Mouse (Mus musculus): Measurements from ENCODE around the gene Gast. TPM values are rescaled to one million over a fixed set of nuclear protein-coding genes. Genes with fewer than 3 reads are reported as not detected.
"Not testable (repeated sequence)": the region's sequence is repeated elsewhere in the genome, so short reads cannot be mapped to it uniquely, and the experiment has no call there.

Gast gene
- polyA plus RNA-seq, 1 experiment: not detected

- Histone ChIP-seq H3K4me3 (replicated peaks; ENCODE audit: insufficient read depth, low read depth, low read length) (peak overlapping the region; percentile 18), H3K27me3 (ENCODE audit: control insufficient read depth, insufficient read depth, low read length) (no peaks in the 10 kb centered on the region), H3K27ac (ENCODE audit: insufficient read depth, low read length) (no peak overlapping the region), H3K4me1 (ENCODE audit: control insufficient read depth, insufficient read depth, low read length) (no peaks in the 10 kb centered on the region)
- TF ChIP-seq CTCF (IDR thresholded peaks at IDR 0.05; ENCODE audit: borderline replicate concordance, insufficient read depth, low read depth, low read length) (peak; percentile 85), POLR2A (IDR thresholded peaks at IDR 0.05; ENCODE audit: borderline replicate concordance, insufficient read depth, low read length) (no peak)
- peak; percentile 64 to 83 for DNase-seq
- 17% methylated on average over 18 of the region's 18 CpGs for WGBS
Measured at GRCm38 (mm10) chr11:100298274-100299036, 35.8 kb upstream of the Gast start.

GRCm38 (mm10) chr11:100300293-100300692, 33.9 kb upstream of the Gast start:
- no peaks in the 10 kb centered on the region for H3K27me3 ChIP-seq (ENCODE audit: control insufficient read depth, insufficient read depth, low read length)
- WGBS: 12% methylated on average over 5 of the region's 5 CpGs
- H3K27ac ChIP-seq (ENCODE audit: insufficient read depth, low read length): no peak overlapping the region
- H3K4me1 ChIP-seq (ENCODE audit: control insufficient read depth, insufficient read depth, low read length): no peaks in the 10 kb centered on the region
- TF ChIP-seq POLR2A (IDR thresholded peaks at IDR 0.05; ENCODE audit: borderline replicate concordance, insufficient read depth, low read length) (no peak), CTCF (IDR thresholded peaks at IDR 0.05; ENCODE audit: borderline replicate concordance, insufficient read depth, low read depth, low read length) (peak; percentile 85)
- H3K4me3 ChIP-seq (replicated peaks; ENCODE audit: insufficient read depth, low read depth, low read length): no peak overlapping the region
- DNase-seq: peak; percentile 37 to 69

GRCm38 (mm10) chr11:100301292-100301691, 32.9 kb upstream of the Gast start:
- 88% methylated on average over 5 of the region's 5 CpGs for WGBS
- no peak overlapping the region for H3K4me3 ChIP-seq (replicated peaks; ENCODE audit: insufficient read depth, low read depth, low read length)
- DNase-seq: no peak
- no peaks in the 10 kb centered on the region for H3K27me3 ChIP-seq (ENCODE audit: control insufficient read depth, insufficient read depth, low read length)
- TF ChIP-seq CTCF (IDR thresholded peaks at IDR 0.05; ENCODE audit: borderline replicate concordance, insufficient read depth, low read depth, low read length) (no peak), POLR2A (IDR thresholded peaks at IDR 0.05; ENCODE audit: borderline replicate concordance, insufficient read depth, low read length) (no peak)
- H3K4me1 ChIP-seq (ENCODE audit: control insufficient read depth, insufficient read depth, low read length): no peaks in the 10 kb centered on the region
- H3K27ac ChIP-seq (ENCODE audit: insufficient read depth, low read length): no peak overlapping the region

GRCm38 (mm10) chr11:100307900-100308299, 26.3 kb upstream of the Gast start:
- Histone ChIP-seq H3K27me3 (ENCODE audit: control insufficient read depth, insufficient read depth, low read length) (no peaks in the 10 kb centered on the region), H3K4me1 (ENCODE audit: control insufficient read depth, insufficient read depth, low read length) (peaks cover 3% of the 10 kb centered on the region; the same call in 1 of the 2 replicates), H3K27ac (ENCODE audit: insufficient read depth, low read length) (no peak overlapping the region), H3K4me3 (replicated peaks; ENCODE audit: insufficient read depth, low read depth, low read length) (no peak overlapping the region)
- no peak for DNase-seq
- WGBS: 94% methylated on average over 5 of the region's 5 CpGs
- TF ChIP-seq POLR2A (IDR thresholded peaks at IDR 0.05; ENCODE audit: borderline replicate concordance, insufficient read depth, low read length) (no peak), CTCF (IDR thresholded peaks at IDR 0.05; ENCODE audit: borderline replicate concordance, insufficient read depth, low read depth, low read length) (no peak)

- not testable (repeated sequence) for H3K4me1 ChIP-seq (ENCODE audit: control insufficient read depth, insufficient read depth, low read length)
- WGBS: 85% methylated on average over 6 of the region's 6 CpGs
Measured at GRCm38 (mm10) chr11:100308672-100309071, 25.5 kb upstream of the Gast start.

GRCm38 (mm10) chr11:100311656-100312055, 22.6 kb upstream of the Gast start:
- H3K27ac ChIP-seq (ENCODE audit: insufficient read depth, low read length): no peak overlapping the region
- WGBS: 100% methylated on average over 1 of the region's 1 CpGs
- H3K27me3 ChIP-seq (ENCODE audit: control insufficient read depth, insufficient read depth, low read length): no peaks in the 10 kb centered on the region
- H3K4me3 ChIP-seq (replicated peaks; ENCODE audit: insufficient read depth, low read depth, low read length): no peak overlapping the region
- DNase-seq: no peak
- peaks cover 3% of the 10 kb centered on the region; the same call in 1 of the 2 replicates for H3K4me1 ChIP-seq (ENCODE audit: control insufficient read depth, insufficient read depth, low read length)
- TF ChIP-seq CTCF (IDR thresholded peaks at IDR 0.05; ENCODE audit: borderline replicate concordance, insufficient read depth, low read depth, low read length) (no peak), POLR2A (IDR thresholded peaks at IDR 0.05; ENCODE audit: borderline replicate concordance, insufficient read depth, low read length) (no peak)

More at GRCm38 (mm10) chr11:100308672-100309071, 25.5 kb upstream of the Gast start:
- not testable (repeated sequence) for H3K27me3 ChIP-seq (ENCODE audit: control insufficient read depth, insufficient read depth, low read length); H3K4me3 ChIP-seq (replicated peaks; ENCODE audit: insufficient read depth, low read depth, low read length); H3K27ac ChIP-seq (ENCODE audit: insufficient read depth, low read length); DNase-seq

GRCm38 (mm10) chr11:100312096-100312679, 22.0 kb upstream of the Gast start:
- Histone ChIP-seq H3K4me1 (ENCODE audit: control insufficient read depth, insufficient read depth, low read length) (peaks cover 3% of the 10 kb centered on the region; the same call in 1 of the 2 replicates), H3K4me3 (replicated peaks; ENCODE audit: insufficient read depth, low read depth, low read length) (no peak overlapping the region), H3K27ac (ENCODE audit: insufficient read depth, low read length) (no peak overlapping the region), H3K27me3 (ENCODE audit: control insufficient read depth, insufficient read depth, low read length) (no peaks in the 10 kb centered on the region)
- TF ChIP-seq CTCF (IDR thresholded peaks at IDR 0.05; ENCODE audit: borderline replicate concordance, insufficient read depth, low read depth, low read length) (no peak), POLR2A (IDR thresholded peaks at IDR 0.05; ENCODE audit: borderline replicate concordance, insufficient read depth, low read length) (no peak)
- 16% methylated on average over 5 of the region's 5 CpGs for WGBS
- no peak for DNase-seq

- TF ChIP-seq CTCF (IDR thresholded peaks at IDR 0.05; ENCODE audit: borderline replicate concordance, insufficient read depth, low read depth, low read length): no peak
- no peak for TF ChIP-seq POLR2A (IDR thresholded peaks at IDR 0.05; ENCODE audit: borderline replicate concordance, insufficient read depth, low read length)
- 89% methylated on average over 6 of the region's 6 CpGs for WGBS
- peaks cover 3% of the 10 kb centered on the region; the same call in 1 of the 2 replicates for H3K4me1 ChIP-seq (ENCODE audit: control insufficient read depth, insufficient read depth, low read length)
- no peak overlapping the region for H3K4me3 ChIP-seq (replicated peaks; ENCODE audit: insufficient read depth, low read depth, low read length)
- no peaks in the 10 kb centered on the region for H3K27me3 ChIP-seq (ENCODE audit: control insufficient read depth, insufficient read depth, low read length)
- H3K27ac ChIP-seq (ENCODE audit: insufficient read depth, low read length): no peak overlapping the region
- DNase-seq: no peak
Measured at GRCm38 (mm10) chr11:100313424-100313823, 20.8 kb upstream of the Gast start.

Measured in cerebellum, adult 2 months (tissue).